Mouse (Mus musculus): ENCODE measurements around the gene Erich2. TPM values are rescaled to one million over a fixed set of nuclear protein-coding genes. Genes with fewer than 3 reads are reported as not detected.

Erich2 gene
- total and polyA plus RNA-seq, 3 experiments, result not detected

DNA sequence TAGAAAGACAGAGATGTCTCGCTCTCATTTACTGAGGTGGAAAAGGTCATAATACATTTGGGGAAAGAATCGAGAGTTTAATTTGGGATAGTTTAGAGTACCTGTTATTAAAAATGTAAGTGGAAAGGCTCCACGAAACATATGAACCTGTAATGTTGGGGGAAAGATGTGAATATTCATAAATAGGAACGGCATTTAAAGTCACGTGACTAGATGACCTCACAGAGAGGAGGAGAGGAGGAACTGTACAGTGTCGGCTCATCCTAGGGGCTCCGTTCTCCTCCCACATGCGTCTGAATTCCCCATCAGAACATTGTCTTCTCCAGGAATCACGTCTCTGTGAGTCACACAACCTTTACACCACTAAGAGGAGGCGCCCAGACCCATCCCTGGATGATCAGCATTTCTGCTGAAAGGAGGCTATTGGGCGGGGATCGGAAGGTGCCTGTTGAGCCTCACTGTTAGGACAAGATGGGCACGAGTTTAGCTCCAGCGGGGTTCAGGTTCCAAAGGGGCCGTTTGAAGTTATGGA, 43.5 kb downstream of the Erich2 start:
- no peak overlapping the region for H3K27ac ChIP-seq (ENCODE audit: control insufficient read depth, low read depth, low read length)
- no peak overlapping the region for H3K9ac ChIP-seq (ENCODE audit: control insufficient read depth, low read depth, low read length, poor library complexity, severe bottlenecking)
- no peak for TF ChIP-seq E2F4 (IDR thresholded peaks at IDR 0.05; ENCODE audit: borderline replicate concordance, low read depth, low read length)
- no peak for TF ChIP-seq CHD1 (IDR thresholded peaks at IDR 0.05; ENCODE audit: low read depth, low read length)
- TF ChIP-seq HCFC1 (IDR thresholded peaks at IDR 0.05; ENCODE audit: low read depth, low read length), result no peak
- TF ChIP-seq JUND (IDR thresholded peaks at IDR 0.05; ENCODE audit: low read depth, low read length), result no peak
- TF ChIP-seq USF2 (IDR thresholded peaks at IDR 0.05; ENCODE audit: borderline replicate concordance in 1 of 2, insufficient read depth in 1 of 2, low read depth in 1 of 2, low read length in 2 of 2), result no peak
- TF ChIP-seq USF1 (IDR thresholded peaks at IDR 0.05; ENCODE audit: low read depth, low read length), result no peak
- TF ChIP-seq MEF2A (IDR thresholded peaks at IDR 0.05; ENCODE audit: extremely low read depth, insufficient replicate concordance, low read depth, low read length, poor library complexity, severe bottlenecking), result no peak
- TF ChIP-seq CHD2 (IDR thresholded peaks at IDR 0.05; ENCODE audit: low read length), result no peak
- no peak for TF ChIP-seq POLR2AphosphoS5 (IDR thresholded peaks at IDR 0.05; ENCODE audit: borderline replicate concordance, low read depth, low read length)
- TF ChIP-seq NRF1 (IDR thresholded peaks at IDR 0.05; ENCODE audit: insufficient read depth, low read depth, low read length, poor library complexity, severe bottlenecking), result no peak
- TF ChIP-seq MYC (IDR thresholded peaks at IDR 0.05; ENCODE audit: low read depth, low read length), result no peak
- no peak for TF ChIP-seq CTCF (IDR thresholded peaks at IDR 0.05 in 2 of 3, conservative IDR thresholded peaks at IDR 0.05 in 1 of 3; ENCODE audit: control insufficient read depth in 1 of 3, insufficient read depth in 1 of 3, low read depth in 2 of 3, low read length in 3 of 3, poor library complexity in 1 of 3, severe bottlenecking in 1 of 3)
- no peak for TF ChIP-seq POLR2AphosphoS2 (IDR thresholded peaks at IDR 0.05; ENCODE audit: low read length)
- TF ChIP-seq ETS1 (IDR thresholded peaks at IDR 0.05; ENCODE audit: low read depth, low read length), result no peak
- no peak for TF ChIP-seq RAD21 (IDR thresholded peaks at IDR 0.05; ENCODE audit: low read depth, low read length)
- H3K9me3 ChIP-seq (replicated peaks; ENCODE audit: insufficient read depth, low read length), result no peaks in the 10 kb centered on the region
- H3K36me3 ChIP-seq (ENCODE audit: control insufficient read depth in 1 of 2, insufficient read depth in 2 of 2, low read length in 2 of 2), result no peaks in the 10 kb centered on the region
- no peak for DNase-seq (ENCODE audit: low read depth, low spot score)
- H3K4me3 ChIP-seq (ENCODE audit: control insufficient read depth in 1 of 2, insufficient read depth in 1 of 2, low read depth in 2 of 2, low read length in 2 of 2), result no peak overlapping the region
- no peaks in the 10 kb centered on the region for H3K4me1 ChIP-seq (ENCODE audit: control insufficient read depth in 1 of 2, insufficient read depth in 2 of 2, low read length in 2 of 2)
- H3K79me2 ChIP-seq (ENCODE audit: control insufficient read depth, insufficient read depth, low read length, poor library complexity), result no peaks in the 10 kb centered on the region
- H3K27me3 ChIP-seq (ENCODE audit: control insufficient read depth in 1 of 2, insufficient read depth in 2 of 2, low read length in 2 of 2), result no peaks in the 10 kb centered on the region

DNA sequence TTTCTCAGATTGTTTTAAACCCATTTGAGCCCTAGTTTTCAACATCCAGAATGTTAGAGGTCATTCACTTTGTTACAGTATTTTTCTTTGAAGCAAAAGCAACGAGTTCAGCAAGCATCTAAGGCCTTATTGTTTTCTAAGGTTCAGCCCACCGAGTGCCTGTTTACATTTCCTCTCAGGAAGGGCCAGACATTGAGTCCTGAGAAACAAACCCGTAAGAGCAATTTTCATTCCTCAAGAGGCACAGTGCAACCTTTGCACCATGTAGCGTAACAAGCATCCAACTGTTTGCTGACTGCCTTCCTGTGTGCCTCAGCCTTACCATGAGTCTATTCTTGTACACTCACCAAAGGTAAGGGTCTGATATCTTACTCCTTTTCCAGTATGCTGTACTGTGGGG, 44.2 kb downstream of the Erich2 start, which contains the start of gene Gad1:
Gene Gad1, plus strand, starts transcription at position 301 of the 400 bp plus-strand sequence.
- H3K4me1 ChIP-seq (ENCODE audit: control insufficient read depth in 1 of 2, insufficient read depth in 2 of 2, low read length in 2 of 2), result no peaks in the 10 kb centered on the region
- H3K79me2 ChIP-seq (ENCODE audit: control insufficient read depth, insufficient read depth, low read length, poor library complexity), result no peaks in the 10 kb centered on the region
- H3K4me3 ChIP-seq (ENCODE audit: control insufficient read depth in 1 of 2, insufficient read depth in 1 of 2, low read depth in 2 of 2, low read length in 2 of 2), result no peak within 1 kb of the TSS
- no peaks in the 10 kb centered on the region for H3K9me3 ChIP-seq (replicated peaks; ENCODE audit: insufficient read depth, low read length)
- no peaks in the 10 kb centered on the region for H3K36me3 ChIP-seq (ENCODE audit: control insufficient read depth in 1 of 2, insufficient read depth in 2 of 2, low read length in 2 of 2)
- no peak within 1 kb of the TSS for H3K27ac ChIP-seq (ENCODE audit: control insufficient read depth, low read depth, low read length)
- no peak for DNase-seq (ENCODE audit: low read depth, low spot score)
- H3K9ac ChIP-seq (ENCODE audit: control insufficient read depth, low read depth, low read length, poor library complexity, severe bottlenecking), result no peak within 1 kb of the TSS
- no peaks in the 10 kb centered on the region for H3K27me3 ChIP-seq (ENCODE audit: control insufficient read depth in 1 of 2, insufficient read depth in 2 of 2, low read length in 2 of 2)
- TF ChIP-seq ZNF384 (IDR thresholded peaks at IDR 0.05; ENCODE audit: low read depth, low read length) (no peak), RCOR1 (IDR thresholded peaks at IDR 0.05; ENCODE audit: low read depth, low read length) (no peak), ZMIZ1 (IDR thresholded peaks at IDR 0.05; ENCODE audit: low read depth, low read length) (no peak), TAL1 (IDR thresholded peaks at IDR 0.05; ENCODE audit: low read length) (no peak), USF1 (IDR thresholded peaks at IDR 0.05; ENCODE audit: low read depth, low read length) (no peak), CTCF (IDR thresholded peaks at IDR 0.05 in 2 of 3, conservative IDR thresholded peaks at IDR 0.05 in 1 of 3; ENCODE audit: control insufficient read depth in 1 of 3, insufficient read depth in 1 of 3, low read depth in 2 of 3, low read length in 3 of 3, poor library complexity in 1 of 3, severe bottlenecking in 1 of 3) (no peak), SIN3A (IDR thresholded peaks at IDR 0.05; ENCODE audit: low read length) (no peak)
